In genomic region chr16:13221475-13221874, GRCm38 (mm10) we compare ENCODE assay signal across 21 mouse cellular contexts. TPM values are rescaled to one million over a fixed set of nuclear protein-coding genes. Genes with fewer than 3 reads are reported as not detected.
A peak's percentile ranks its signal among the peaks of the same experiment; 100 is the strongest.
DNase-seq lines count a peak whose midpoint lies in the region; ATAC-seq and TF ChIP-seq lines count a peak whose summit lies in the region.
"Had no signal": no experiment of that assay in that cellular context is flagged by ENCODE, and none has a peak within 500 bp of the region (broad histone marks: within the 10 kb centered on the region; RNA-seq: fewer than 3 reads in every experiment).

No protein-coding gene starts in this region.

- intact Hi-C loops in left cerebral cortex, postnatal 10 days (cut with DNase I), result no loop called here

- no peaks in the 10 kb centered on the region for H3K9me3 ChIP-seq in liver, postnatal 0 days (ENCODE audit: low read length)
- no peaks in the 10 kb centered on the region for H3K9me3 ChIP-seq in liver, embryonic 12.5 days (replicated peaks)
- H3K9me3 ChIP-seq in forebrain, embryonic 15.5 days, result no peaks in the 10 kb centered on the region
- H3K9me3 ChIP-seq: embryonic facial prominence, embryonic 13.5 days; midbrain, embryonic 15.5 days had no signal

- H3K27me3 ChIP-seq in liver, postnatal 0 days (ENCODE audit: insufficient read depth, low read length), result no peaks in the 10 kb centered on the region
- H3K27me3 ChIP-seq in liver, embryonic 12.5 days (replicated peaks), result no peaks in the 10 kb centered on the region
- no peaks in the 10 kb centered on the region for H3K27me3 ChIP-seq in forebrain, embryonic 15.5 days
- H3K27me3 ChIP-seq: embryonic facial prominence, embryonic 13.5 days; midbrain, embryonic 15.5 days had no signal

- no peak overlapping the region for H3K4me2 ChIP-seq in liver, postnatal 0 days (ENCODE audit: low read depth, low read length)
- no peak overlapping the region for H3K4me2 ChIP-seq in liver, embryonic 12.5 days
- no peak overlapping the region for H3K4me2 ChIP-seq in forebrain, embryonic 15.5 days (replicated peaks)
- H3K4me2 ChIP-seq: embryonic facial prominence, embryonic 13.5 days; midbrain, embryonic 15.5 days had no signal

- H3K4me3 ChIP-seq in liver, postnatal 0 days (ENCODE audit: low read depth, low read length), result no peak overlapping the region
- no peak overlapping the region for H3K4me3 ChIP-seq in liver, embryonic 12.5 days
- no peak overlapping the region for H3K4me3 ChIP-seq in forebrain, embryonic 15.5 days
- H3K4me3 ChIP-seq: embryonic facial prominence, embryonic 13.5 days; megakaryocyte, embryonic 14.5 days; midbrain, embryonic 15.5 days had no signal

- 49% methylated on average over 1 of the region's 1 CpGs for WGBS in liver, postnatal 0 days (ENCODE audit: insufficient replicate concordance)
- WGBS in liver, embryonic 12.5 days (ENCODE audit: insufficient replicate concordance), result 43% methylated on average over 1 of the region's 1 CpGs
- 91% methylated on average over 1 of the region's 1 CpGs for WGBS in forebrain, embryonic 15.5 days

- peak; percentile 15; the same call in 1 of the 2 replicates for TF ChIP-seq EP300 in liver, postnatal 0 days (IDR thresholded peaks at IDR 0.05; ENCODE audit: low read depth)

- no peak overlapping the region for H3K27ac ChIP-seq in liver, postnatal 0 days (ENCODE audit: low read depth)
- H3K27ac ChIP-seq in liver, embryonic 12.5 days, result no peak overlapping the region
- H3K27ac ChIP-seq in forebrain, embryonic 15.5 days (replicated peaks), result no peak overlapping the region
- H3K27ac ChIP-seq: embryonic facial prominence, embryonic 13.5 days; midbrain, embryonic 15.5 days had no signal

- H3K4me1 ChIP-seq in liver, postnatal 0 days (ENCODE audit: insufficient read depth), result peaks cover 1% of the 10 kb centered on the region; the same call in 1 of the 2 replicates
- no peaks in the 10 kb centered on the region for H3K4me1 ChIP-seq in liver, embryonic 12.5 days
- H3K4me1 ChIP-seq in forebrain, embryonic 15.5 days, result no peaks in the 10 kb centered on the region
- H3K4me1 ChIP-seq: embryonic facial prominence, embryonic 13.5 days; midbrain, embryonic 15.5 days had no signal

- H3K36me3 ChIP-seq in liver, postnatal 0 days (replicated peaks; ENCODE audit: insufficient read depth, low read length), result no peaks in the 10 kb centered on the region
- H3K36me3 ChIP-seq in liver, embryonic 12.5 days, result no peaks in the 10 kb centered on the region
- H3K36me3 ChIP-seq in forebrain, embryonic 15.5 days, result no peaks in the 10 kb centered on the region
- H3K36me3 ChIP-seq: embryonic facial prominence, embryonic 13.5 days; midbrain, embryonic 15.5 days had no signal

- peak; percentile 74 for DNase-seq in adrenal gland, adult 2 months
- no peak for DNase-seq in adrenal gland, postnatal 25 days
- DNase-seq in liver, postnatal 0 days, result no peak
- DNase-seq in 3134 (ENCODE audit: extremely low read depth, insufficient read length, low spot score), result peak; percentile 17
- peak; percentile 31 for DNase-seq in adrenal gland, adult 8-10 months
- DNase-seq in left cerebral cortex, postnatal 10 days (ENCODE audit: extremely low spot score in 1 of 2, low spot score in 2 of 2), result no peak
- DNase-seq: B cell, adult 2 months; cerebellum, adult 2 months; forebrain, postnatal 0 days; gastrocnemius, postnatal 10 days; heart, postnatal 4 days; kidney, postnatal 4 days; liver; thymus, adult 18-20 months had no signal

- H3K9ac ChIP-seq in liver, postnatal 0 days (replicated peaks), result no peak overlapping the region
- no peak overlapping the region for H3K9ac ChIP-seq in liver, embryonic 12.5 days
- H3K9ac ChIP-seq in forebrain, embryonic 15.5 days (replicated peaks), result no peak overlapping the region
- H3K9ac ChIP-seq: embryonic facial prominence, embryonic 13.5 days; forebrain, postnatal 0 days; midbrain, embryonic 15.5 days had no signal

- TF ChIP-seq CTCF in liver, postnatal 0 days (IDR thresholded peaks at IDR 0.05; ENCODE audit: low read depth), result no peak

- no peak for ATAC-seq in liver, postnatal 0 days
- no peak for ATAC-seq in liver, embryonic 12.5 days
- no peak for ATAC-seq in forebrain, embryonic 15.5 days (replicated peaks)
- ATAC-seq: forebrain, postnatal 0 days; hindbrain, embryonic 16.5 days; intestine, postnatal 0 days; midbrain, embryonic 15.5 days had no signal

RNA-seq across cellular contexts. Expression of gene Mrtfb, which starts 34.8 kb away (rescaled TPM):
- 10 to 100 TPM; 27.2 to 33.8 TPM for total RNA-seq in adrenal gland, adult 2 months (2021)
- 6.3 and 9.1 TPM in 2 replicates for polyA plus RNA-seq in adrenal gland, adult 2 months (2012; rRNA removed)
- total RNA-seq in adrenal gland, postnatal 25 days (2021), result 36.9 and 49.1 TPM in 2 replicates
- 5.8 and 6.0 TPM in 2 replicates for polyA plus RNA-seq in liver, postnatal 0 days (2015; fragmentation: Nextera tagmentation; extraction: Ambion mirVana)
- 5.5 and 5.7 TPM in 2 replicates for polyA plus RNA-seq in liver, embryonic 12.5 days (2016; fragmentation: Nextera tagmentation; extraction: Ambion mirVana)
- total RNA-seq in adrenal gland, adult 8-10 months (2022), result 10 to 100 TPM; 34.6 to 58.6 (median 46.5) TPM
- 100 to 1,000 TPM; 114 to 118 TPM for total RNA-seq in left cerebral cortex, postnatal 10 days (2021)
- polyA plus RNA-seq in forebrain, embryonic 15.5 days (2015; fragmentation: Nextera tagmentation; extraction: Ambion mirVana), result 12.2 and 13.3 TPM in 2 replicates

Comparison
In these comparisons a context has a peak if more than half of its experiments do, and no peak if none do; other contexts are left out.
1. DNase-seq: peak in adrenal gland, adult 2 months (single experiment), 3134 (single experiment) and adrenal gland, adult 8-10 months (single experiment); none in adrenal gland, postnatal 25 days (single experiment), liver, postnatal 0 days (single experiment) and left cerebral cortex, postnatal 10 days (0 of 2).